Mouse (Mus musculus): Measurements from ENCODE around the gene Carmil1. TPM values are rescaled to one million over a fixed set of nuclear protein-coding genes. Genes with fewer than 3 reads are reported as not detected.

The Carmil1 gene
- polyA plus RNA-seq, 1 experiment from 2014 or later = 47.1 TPM

- 93% methylated on average over 6 of the region's 6 CpGs for WGBS
- no peak overlapping the region for H3K4me2 ChIP-seq (ENCODE audit: low read length)
- no peaks in the 10 kb centered on the region for H3K9me3 ChIP-seq (replicated peaks; ENCODE audit: control insufficient read depth, low read length, poor library complexity, severe bottlenecking)
- H3K27ac ChIP-seq (ENCODE audit: low read length) = no peak overlapping the region
- no peaks in the 10 kb centered on the region for H3K36me3 ChIP-seq (ENCODE audit: control insufficient read depth, insufficient read depth, low read length)
- peaks cover 7% of the 10 kb centered on the region; the same call in 1 of the 2 replicates for H3K4me1 ChIP-seq (ENCODE audit: control insufficient read depth, insufficient read depth, low read length)
- no peak overlapping the region for H3K4me3 ChIP-seq (ENCODE audit: low read depth, low read length)
- H3K27me3 ChIP-seq (ENCODE audit: control insufficient read depth, insufficient read depth, low read depth, low read length) = no peaks in the 10 kb centered on the region
- no peak overlapping the region for H3K9ac ChIP-seq (ENCODE audit: low read depth, low read length)
- ATAC-seq = no peak
Observed at GRCm38 (mm10) chr13:24246266-24246665, 34.3 kb downstream of the Carmil1 start.

DNA sequence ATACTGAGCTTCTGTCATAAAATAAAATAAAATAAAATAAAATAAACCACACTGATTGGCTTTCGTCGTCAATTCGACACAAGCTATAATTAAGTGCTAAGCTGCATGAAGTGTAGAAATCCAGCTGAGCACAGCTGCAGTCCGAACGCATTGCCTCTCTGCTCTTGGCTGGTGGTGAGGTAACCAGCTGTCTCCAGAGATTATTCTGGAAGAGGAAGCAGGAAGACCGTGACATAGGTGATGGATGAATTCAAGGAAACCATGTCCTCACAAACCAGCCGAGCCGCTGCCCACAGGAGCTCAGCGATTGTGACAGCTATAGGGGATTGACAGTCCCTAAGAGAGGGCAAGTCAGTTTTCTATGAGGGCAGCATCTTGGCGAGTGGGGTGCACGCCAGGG lies 36.0 kb downstream of the Carmil1 start:
- no peak for ATAC-seq

DNA sequence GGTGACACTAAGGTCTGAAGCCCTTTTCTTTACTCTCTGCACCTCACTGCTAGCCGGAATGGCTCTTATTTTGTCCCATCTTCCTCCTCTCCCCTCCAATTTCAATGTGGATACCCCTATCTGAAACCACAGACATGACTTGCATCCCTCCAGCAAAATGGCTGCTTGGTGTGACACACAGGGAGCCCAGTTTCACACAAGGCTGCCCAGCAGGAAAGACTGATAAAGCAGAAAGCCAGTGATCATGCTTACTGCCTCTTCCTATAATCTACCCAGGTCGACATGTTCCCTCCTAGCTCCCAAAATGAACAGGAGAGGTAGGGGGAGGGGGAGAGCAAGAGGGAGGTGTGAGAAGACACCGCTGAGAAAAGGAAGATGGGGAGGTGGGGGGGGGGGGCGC lies 36.6 kb downstream of the Carmil1 start:
- WGBS = 86% methylated on average over 4 of the region's 4 CpGs

More for the DNA sequence above, 36.0 kb downstream of the Carmil1 start:
- H3K9ac ChIP-seq (ENCODE audit: low read depth, low read length) = no peak overlapping the region
- H3K36me3 ChIP-seq (ENCODE audit: control insufficient read depth, insufficient read depth, low read length) = no peaks in the 10 kb centered on the region
- no peak overlapping the region for H3K27ac ChIP-seq (ENCODE audit: low read length)
- no peak overlapping the region for H3K4me2 ChIP-seq (ENCODE audit: low read length)
- no peaks in the 10 kb centered on the region for H3K9me3 ChIP-seq (replicated peaks; ENCODE audit: control insufficient read depth, low read length, poor library complexity, severe bottlenecking)
- peaks cover 7% of the 10 kb centered on the region; the same call in 1 of the 2 replicates for H3K4me1 ChIP-seq (ENCODE audit: control insufficient read depth, insufficient read depth, low read length)
- no peak overlapping the region for H3K4me3 ChIP-seq (ENCODE audit: low read depth, low read length)
- no peaks in the 10 kb centered on the region for H3K27me3 ChIP-seq (ENCODE audit: control insufficient read depth, insufficient read depth, low read depth, low read length)
- WGBS = 70% methylated on average over 11 of the region's 11 CpGs

DNA sequence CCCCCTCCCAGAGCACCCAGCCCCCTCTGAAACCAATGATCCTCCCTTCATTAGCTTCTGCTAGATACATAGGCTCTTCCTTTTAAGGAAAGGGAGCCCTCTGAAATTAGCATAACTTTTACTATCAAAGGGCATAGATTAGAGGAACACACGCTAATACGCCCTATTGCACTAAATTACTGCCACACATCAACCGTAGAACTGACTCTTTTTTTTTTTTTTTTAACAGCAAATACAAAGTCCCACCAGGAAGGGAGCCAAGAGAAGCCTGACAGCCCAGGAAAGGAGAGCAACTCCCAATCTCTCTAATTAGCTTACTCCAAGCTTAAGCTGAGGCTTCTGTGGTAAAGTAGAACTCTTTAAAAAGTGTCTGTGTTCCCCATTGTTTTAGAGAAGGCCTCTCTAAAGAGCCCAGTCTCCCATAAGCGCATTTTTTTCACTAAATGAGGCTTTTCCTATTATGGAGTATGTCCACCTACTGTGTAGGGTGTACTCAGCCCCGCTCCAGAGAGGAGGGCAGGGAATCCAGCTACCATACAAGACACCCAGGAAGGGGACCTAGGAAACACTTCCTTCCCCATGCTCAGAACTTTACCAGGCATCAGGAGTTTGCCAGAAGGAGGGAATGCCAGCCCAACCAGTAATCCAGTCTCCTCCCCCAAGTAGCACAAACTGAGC lies 38.0 kb downstream of the Carmil1 start:
- Histone ChIP-seq H3K27ac (ENCODE audit: low read length) (peak overlapping the region; percentile 18; the same call in 1 of the 2 replicates), H3K36me3 (ENCODE audit: control insufficient read depth, insufficient read depth, low read length) (no peaks in the 10 kb centered on the region), H3K9ac (ENCODE audit: low read depth, low read length) (no peak overlapping the region), H3K4me2 (ENCODE audit: low read length) (no peak overlapping the region), H3K27me3 (ENCODE audit: control insufficient read depth, insufficient read depth, low read depth, low read length) (no peaks in the 10 kb centered on the region), H3K4me3 (ENCODE audit: low read depth, low read length) (no peak overlapping the region), H3K9me3 (replicated peaks; ENCODE audit: control insufficient read depth, low read length, poor library complexity, severe bottlenecking) (no peaks in the 10 kb centered on the region), H3K4me1 (ENCODE audit: control insufficient read depth, insufficient read depth, low read length) (peaks cover 7% of the 10 kb centered on the region; the same call in 1 of the 2 replicates)
- WGBS = 24% methylated on average over 5 of the region's 5 CpGs
- peak; percentile 26; the same call in 1 of the 2 replicates for ATAC-seq

More for the DNA sequence above, 36.6 kb downstream of the Carmil1 start:
- no peak overlapping the region for H3K27ac ChIP-seq (ENCODE audit: low read length)
- no peaks in the 10 kb centered on the region for H3K27me3 ChIP-seq (ENCODE audit: control insufficient read depth, insufficient read depth, low read depth, low read length)
- H3K36me3 ChIP-seq (ENCODE audit: control insufficient read depth, insufficient read depth, low read length) = no peaks in the 10 kb centered on the region
- peaks cover 7% of the 10 kb centered on the region; the same call in 1 of the 2 replicates for H3K4me1 ChIP-seq (ENCODE audit: control insufficient read depth, insufficient read depth, low read length)
- H3K9ac ChIP-seq (ENCODE audit: low read depth, low read length) = no peak overlapping the region
- H3K4me3 ChIP-seq (ENCODE audit: low read depth, low read length) = no peak overlapping the region
- ATAC-seq = no peak
- H3K9me3 ChIP-seq (replicated peaks; ENCODE audit: control insufficient read depth, low read length, poor library complexity, severe bottlenecking) = no peaks in the 10 kb centered on the region
- no peak overlapping the region for H3K4me2 ChIP-seq (ENCODE audit: low read length)

DNA sequence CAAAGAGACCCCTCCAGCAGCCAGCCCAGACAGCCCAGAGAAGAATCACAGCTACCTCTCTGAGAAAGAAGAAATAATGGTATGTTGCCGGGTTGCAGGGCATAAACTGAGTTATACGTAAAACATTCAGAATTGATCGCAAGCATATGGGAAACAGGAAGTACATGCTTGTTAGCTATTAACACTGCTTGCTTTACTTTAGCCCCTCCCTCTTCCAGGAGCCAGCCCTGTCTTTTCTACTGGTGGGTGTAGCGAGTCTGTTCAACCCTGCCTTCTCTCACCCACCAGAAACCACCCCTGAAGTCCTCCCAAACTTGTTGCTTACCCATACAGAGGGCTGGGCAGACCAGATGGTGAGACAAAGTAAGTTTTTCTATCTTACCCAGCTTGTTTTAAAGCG lies 39.4 kb downstream of the Carmil1 start:
- H3K4me1 ChIP-seq (ENCODE audit: control insufficient read depth, insufficient read depth, low read length) = peaks cover 7% of the 10 kb centered on the region; the same call in 1 of the 2 replicates
- no peak overlapping the region for H3K4me3 ChIP-seq (ENCODE audit: low read depth, low read length)
- no peak overlapping the region for H3K9ac ChIP-seq (ENCODE audit: low read depth, low read length)
- H3K27me3 ChIP-seq (ENCODE audit: control insufficient read depth, insufficient read depth, low read depth, low read length) = no peaks in the 10 kb centered on the region
- H3K4me2 ChIP-seq (ENCODE audit: low read length) = no peak overlapping the region
- H3K27ac ChIP-seq (ENCODE audit: low read length) = no peak overlapping the region
- no peaks in the 10 kb centered on the region for H3K36me3 ChIP-seq (ENCODE audit: control insufficient read depth, insufficient read depth, low read length)
- WGBS = 88% methylated on average over 5 of the region's 5 CpGs
- ATAC-seq = no peak
- H3K9me3 ChIP-seq (replicated peaks; ENCODE audit: control insufficient read depth, low read length, poor library complexity, severe bottlenecking) = no peaks in the 10 kb centered on the region

DNA sequence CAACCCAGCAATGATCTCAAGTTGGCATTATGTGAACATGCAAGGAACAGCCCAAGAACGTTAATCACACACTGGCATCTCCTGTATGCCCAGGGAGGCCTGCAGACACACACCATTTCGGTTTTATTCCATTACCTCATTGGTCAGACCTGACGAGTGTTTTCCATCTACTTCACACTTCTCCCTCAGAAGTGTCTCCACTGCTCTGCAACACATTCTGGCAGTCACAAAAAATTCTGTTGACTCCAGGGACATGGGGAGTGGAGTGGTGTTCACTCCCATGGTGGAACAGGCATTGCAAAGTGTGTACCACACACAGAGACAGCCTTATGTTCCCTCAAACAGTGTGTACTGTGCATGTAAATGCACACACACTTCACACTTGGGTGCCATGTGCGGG lies 40.2 kb downstream of the Carmil1 start:
- Histone ChIP-seq H3K36me3 (ENCODE audit: control insufficient read depth, insufficient read depth, low read length) (no peaks in the 10 kb centered on the region), H3K9ac (ENCODE audit: low read depth, low read length) (no peak overlapping the region), H3K4me1 (ENCODE audit: control insufficient read depth, insufficient read depth, low read length) (peaks cover 7% of the 10 kb centered on the region; the same call in 1 of the 2 replicates), H3K27ac (ENCODE audit: low read length) (no peak overlapping the region), H3K27me3 (ENCODE audit: control insufficient read depth, insufficient read depth, low read depth, low read length) (no peaks in the 10 kb centered on the region), H3K4me2 (ENCODE audit: low read length) (no peak overlapping the region), H3K9me3 (replicated peaks; ENCODE audit: control insufficient read depth, low read length, poor library complexity, severe bottlenecking) (no peaks in the 10 kb centered on the region), H3K4me3 (ENCODE audit: low read depth, low read length) (no peak overlapping the region)
- 87% methylated on average over 4 of the region's 4 CpGs for WGBS
- ATAC-seq = no peak

DNA sequence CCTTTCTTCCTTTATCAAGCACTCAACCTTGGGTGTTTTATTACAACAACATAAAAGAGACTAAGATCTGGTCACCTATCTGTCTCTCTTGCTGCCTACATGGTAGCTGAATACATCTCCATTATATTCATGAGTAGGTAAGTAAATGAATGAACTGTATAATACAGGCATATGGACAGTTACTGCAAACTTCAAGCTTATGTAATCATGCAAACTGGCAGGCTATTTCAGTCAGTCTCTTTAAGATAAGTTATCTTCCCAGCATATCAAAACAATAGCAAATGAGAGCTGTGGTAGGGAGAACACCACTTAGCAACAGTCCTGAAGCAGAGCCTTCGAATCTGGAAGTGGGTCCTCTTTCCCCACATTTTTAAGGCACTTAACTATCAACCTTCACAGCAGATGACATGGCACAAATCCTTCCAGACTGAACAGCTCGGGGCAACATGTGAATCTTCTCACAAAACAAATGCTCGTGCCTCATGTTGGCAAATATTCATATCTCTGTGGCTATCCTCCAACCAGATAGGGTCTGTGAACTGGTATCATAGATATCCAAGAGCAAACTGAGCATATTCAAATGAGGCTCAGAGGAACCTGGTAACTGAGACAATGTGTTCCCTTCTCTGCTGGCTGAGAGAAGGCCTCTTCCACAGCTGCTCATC lies 42.0 kb downstream of the Carmil1 start:
- Histone ChIP-seq H3K27me3 (ENCODE audit: control insufficient read depth, insufficient read depth, low read depth, low read length) (no peaks in the 10 kb centered on the region), H3K4me3 (ENCODE audit: low read depth, low read length) (no peak overlapping the region)
- WGBS = 81% methylated on average over 3 of the region's 3 CpGs

GRCm38 (mm10) chr13:24236736-24237135 lies 43.9 kb downstream of the Carmil1 start:
- no peak for ATAC-seq

More for the DNA sequence above, 42.0 kb downstream of the Carmil1 start:
- Histone ChIP-seq H3K27ac (ENCODE audit: low read length) (no peak overlapping the region), H3K36me3 (ENCODE audit: control insufficient read depth, insufficient read depth, low read length) (no peaks in the 10 kb centered on the region), H3K4me1 (ENCODE audit: control insufficient read depth, insufficient read depth, low read length) (peaks cover 7% of the 10 kb centered on the region; the same call in 1 of the 2 replicates), H3K9me3 (replicated peaks; ENCODE audit: control insufficient read depth, low read length, poor library complexity, severe bottlenecking) (no peaks in the 10 kb centered on the region), H3K4me2 (ENCODE audit: low read length) (no peak overlapping the region), H3K9ac (ENCODE audit: low read depth, low read length) (no peak overlapping the region)
- ATAC-seq = no peak

DNA sequence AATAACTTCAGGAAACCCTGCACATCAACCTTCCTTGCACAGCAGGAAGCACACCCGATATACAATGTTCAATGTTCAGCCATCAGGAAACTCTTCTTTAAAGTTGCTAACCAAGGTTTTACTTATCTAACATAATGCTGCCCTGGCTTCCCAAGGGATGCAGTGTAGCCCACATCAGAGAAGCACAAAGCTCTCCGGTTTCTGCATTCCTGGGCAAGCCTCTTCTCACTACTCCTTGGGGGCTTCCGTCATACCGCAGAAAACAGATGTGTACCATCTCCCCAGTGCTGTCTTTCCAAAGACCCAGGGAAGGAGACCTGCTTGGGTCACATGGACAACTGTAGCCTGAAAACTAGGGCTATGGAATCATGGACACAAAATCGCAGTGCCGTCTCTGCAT lies 47.8 kb downstream of the Carmil1 start:
- no peak overlapping the region for H3K27ac ChIP-seq (ENCODE audit: low read length)
- peaks cover 6% of the 10 kb centered on the region; the same call in 1 of the 2 replicates for H3K4me1 ChIP-seq (ENCODE audit: control insufficient read depth, insufficient read depth, low read length)
- ATAC-seq = no peak
- no peak overlapping the region for H3K4me3 ChIP-seq (ENCODE audit: low read depth, low read length)
- 88% methylated on average over 6 of the region's 6 CpGs for WGBS
- H3K9ac ChIP-seq (ENCODE audit: low read depth, low read length) = no peak overlapping the region
- no peaks in the 10 kb centered on the region for H3K9me3 ChIP-seq (replicated peaks; ENCODE audit: control insufficient read depth, low read length, poor library complexity, severe bottlenecking)
- H3K36me3 ChIP-seq (ENCODE audit: control insufficient read depth, insufficient read depth, low read length) = no peaks in the 10 kb centered on the region
- no peaks in the 10 kb centered on the region for H3K27me3 ChIP-seq (ENCODE audit: control insufficient read depth, insufficient read depth, low read depth, low read length)
- no peak overlapping the region for H3K4me2 ChIP-seq (ENCODE audit: low read length)

More at GRCm38 (mm10) chr13:24236736-24237135, 43.9 kb downstream of the Carmil1 start:
- Histone ChIP-seq H3K4me3 (ENCODE audit: low read depth, low read length) (no peak overlapping the region), H3K4me1 (ENCODE audit: control insufficient read depth, insufficient read depth, low read length) (peaks cover 6% of the 10 kb centered on the region; the same call in 1 of the 2 replicates), H3K9ac (ENCODE audit: low read depth, low read length) (no peak overlapping the region), H3K27ac (ENCODE audit: low read length) (no peak overlapping the region), H3K9me3 (replicated peaks; ENCODE audit: control insufficient read depth, low read length, poor library complexity, severe bottlenecking) (no peaks in the 10 kb centered on the region), H3K4me2 (ENCODE audit: low read length) (no peak overlapping the region), H3K27me3 (ENCODE audit: control insufficient read depth, insufficient read depth, low read depth, low read length) (no peaks in the 10 kb centered on the region), H3K36me3 (ENCODE audit: control insufficient read depth, insufficient read depth, low read length) (no peaks in the 10 kb centered on the region)
- WGBS = 72% methylated on average over 4 of the region's 4 CpGs
